Mouse (Mus musculus): ENCODE measurements around the gene Nt5c1a.

Nt5c1a gene

DNA sequence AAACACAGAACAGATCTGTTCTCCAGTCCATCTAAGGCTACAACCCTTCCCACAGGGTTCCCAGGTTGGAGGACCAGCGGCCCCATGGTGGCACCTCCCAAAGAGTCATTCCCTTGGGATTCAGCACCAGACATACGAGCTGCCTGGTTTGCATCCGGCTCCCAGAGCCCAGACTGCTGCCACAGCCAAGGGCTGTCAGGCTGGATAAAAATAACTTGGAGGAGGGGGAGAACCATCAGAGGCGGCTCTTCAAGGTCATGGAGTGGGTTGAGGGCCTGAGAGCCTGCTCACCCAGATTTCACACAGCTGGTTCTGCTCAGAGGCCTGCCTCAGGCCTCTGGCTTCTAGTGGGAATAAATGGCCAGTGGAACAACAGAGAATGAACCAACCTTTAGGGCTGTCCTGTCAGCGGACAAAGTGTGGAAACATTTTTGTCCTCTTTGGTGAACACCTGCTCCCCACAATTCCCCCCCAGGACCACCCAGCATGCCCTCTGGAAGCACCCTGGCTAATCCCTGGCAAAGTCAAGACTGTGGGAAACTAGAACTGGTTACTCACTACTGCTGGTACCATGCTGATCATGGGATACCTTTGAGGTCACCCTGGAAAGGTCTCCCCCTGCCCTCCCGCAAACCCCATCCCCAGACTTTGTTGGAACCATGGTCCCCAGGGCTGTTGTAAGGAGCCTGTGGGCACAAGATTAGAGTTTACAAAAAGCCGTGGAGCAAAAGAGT, 46.0 kb downstream of the Nt5c1a start:
- DNase-seq (ENCODE audit: low spot score) = no peak

DNA sequence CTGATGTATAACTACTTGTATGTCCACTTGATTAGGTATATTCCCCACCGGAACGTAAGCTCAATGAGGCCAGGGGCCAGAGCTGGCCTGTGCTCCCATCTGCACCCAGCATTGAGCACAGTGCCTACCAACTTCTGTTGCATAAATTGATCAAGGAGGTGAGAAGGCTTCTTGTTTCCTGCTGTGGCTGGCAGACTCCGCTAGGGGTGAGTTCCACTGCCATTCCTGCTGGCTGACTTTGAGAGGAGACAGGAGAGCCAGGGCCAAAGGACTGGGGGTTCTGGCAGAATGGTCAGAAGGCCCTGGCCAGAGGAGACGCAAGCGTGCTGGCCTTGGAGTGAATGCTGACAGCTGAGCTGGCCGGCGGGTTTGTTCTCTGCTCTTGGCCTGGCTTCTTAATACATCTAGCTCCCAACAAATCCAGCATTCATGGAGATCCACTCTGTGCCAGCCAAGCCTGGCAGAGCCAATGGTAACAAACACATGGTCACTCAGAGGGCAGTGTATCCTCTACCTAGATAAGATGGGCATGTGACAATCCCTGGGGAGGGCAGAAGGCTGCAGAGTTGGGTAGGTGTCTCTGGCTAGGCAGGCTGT, 47.8 kb downstream of the Nt5c1a start:
- no peak for DNase-seq (ENCODE audit: low spot score)

DNA sequence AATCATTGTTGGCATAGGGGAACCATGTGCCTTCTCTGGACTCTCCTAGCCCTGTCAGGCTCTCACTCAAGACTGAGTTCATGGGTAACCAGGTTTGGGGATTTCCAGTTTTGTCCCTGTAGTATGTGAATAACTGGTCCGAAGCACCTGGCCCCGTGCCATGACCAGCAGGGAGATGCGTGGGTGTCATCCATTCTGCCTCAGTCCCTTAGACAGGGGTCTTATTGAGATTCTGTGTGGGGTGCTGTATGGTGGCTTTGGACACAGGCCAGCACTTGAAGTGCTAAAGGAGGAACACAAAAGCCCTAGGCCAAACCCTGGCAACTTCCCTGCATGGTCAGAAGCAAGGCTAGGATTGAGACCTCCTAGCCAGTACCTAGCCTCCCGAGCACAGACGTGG, 50.9 kb downstream of the Nt5c1a start:
- DNase-seq (ENCODE audit: low spot score) = no peak

DNA sequence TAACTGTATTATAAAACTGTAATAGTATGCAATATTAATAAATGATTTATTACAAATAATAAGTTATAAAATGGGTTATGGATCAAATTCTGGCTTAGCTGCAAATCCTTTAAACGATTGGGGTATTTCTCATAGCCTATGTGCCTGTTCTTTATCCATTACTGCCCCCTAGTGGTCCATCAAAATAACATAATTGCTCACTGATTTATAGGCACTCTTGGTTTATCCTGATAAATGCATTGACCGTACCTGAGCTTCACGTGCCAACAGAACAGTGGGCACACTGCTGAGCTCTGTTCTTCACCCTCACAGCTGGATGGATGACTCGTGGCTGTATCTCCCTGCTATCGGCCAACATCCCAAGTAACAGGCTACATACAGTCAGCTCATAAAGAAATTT, 53.3 kb downstream of the Nt5c1a start:
- no peak for DNase-seq (ENCODE audit: low spot score)

DNA sequence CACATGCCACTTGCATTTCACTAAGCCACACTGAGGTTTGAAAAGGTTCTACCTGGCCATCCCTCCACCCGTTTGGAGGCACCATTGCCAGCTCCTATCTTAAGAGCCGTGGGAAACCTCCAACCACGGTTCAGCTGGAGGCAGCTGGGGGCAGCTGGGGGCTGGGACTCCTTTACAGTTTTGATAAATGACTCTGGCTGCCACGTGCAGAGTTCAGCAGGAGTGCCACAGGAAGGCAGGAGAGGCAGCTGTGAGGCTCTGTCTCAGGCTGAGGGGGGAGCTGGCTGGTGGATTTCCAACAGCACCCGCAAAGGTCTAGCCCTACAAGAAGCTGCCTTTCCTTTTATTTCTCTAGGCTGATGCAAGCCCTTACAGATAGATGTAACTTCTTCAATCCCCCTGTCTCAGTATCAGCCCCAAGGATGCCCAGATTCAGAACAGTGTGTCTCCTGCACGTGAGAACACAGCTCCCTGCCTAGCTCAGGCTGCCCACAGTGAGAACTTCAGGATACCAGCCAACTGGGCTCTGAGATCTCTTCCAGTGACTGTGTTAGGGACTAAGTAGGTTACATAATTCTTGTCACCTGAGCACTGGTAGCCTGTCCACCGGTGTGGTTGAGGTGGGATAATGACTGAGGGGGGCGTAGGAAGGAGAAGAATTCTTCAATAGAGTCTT, 58.9 kb downstream of the Nt5c1a start:
- DNase-seq (ENCODE audit: low spot score) = no peak

DNA sequence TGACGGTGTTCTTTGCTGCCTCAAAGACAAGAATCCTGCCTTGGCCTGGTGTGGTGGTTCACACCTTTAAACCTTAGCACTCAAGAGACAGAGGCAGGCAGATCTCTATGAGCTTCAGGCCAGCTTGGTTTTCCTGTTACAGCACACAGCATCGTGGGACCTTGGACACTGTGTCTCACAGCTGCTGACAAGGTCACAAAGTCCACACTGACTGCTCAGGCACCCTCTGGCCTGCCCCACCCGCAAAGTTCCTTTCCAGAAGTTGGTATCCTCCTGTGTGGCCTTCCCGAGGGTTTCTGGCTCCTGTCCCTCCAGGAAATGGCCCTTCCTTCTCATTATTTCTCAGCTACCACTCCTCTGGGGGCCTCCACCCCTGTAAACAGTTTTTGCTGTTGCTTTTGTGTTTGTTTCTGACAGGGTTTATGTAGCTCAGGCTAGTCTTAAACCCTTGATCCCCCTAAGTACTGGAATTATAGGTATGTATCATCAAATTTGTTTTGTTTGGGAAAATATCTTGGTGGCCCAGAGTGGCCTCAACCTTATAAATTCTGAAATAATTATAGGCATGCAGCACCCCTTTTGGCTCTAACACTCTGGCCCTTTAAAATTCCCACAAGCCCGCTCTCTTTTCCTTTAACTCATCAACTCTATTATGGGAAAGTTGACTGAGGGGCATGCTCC, 60.6 kb downstream of the Nt5c1a start, which contains the start of gene Pabpc4:
Gene Pabpc4, plus strand, starts transcription at position 631 of the 681 bp plus-strand sequence.
- DNase-seq (ENCODE audit: low spot score) = no peak

Measured in ovary, postnatal 10 days (tissue).